Mouse (Mus musculus) CD8-positive naive resting alpha-beta T cell, adult 2 months (primary cell): ENCODE measurements around the gene Npm1.

Experiments used
- DNase-seq, 2 experiments: peaks; one replicate each; pipeline ENCODE4 v3.0.0; 2022; ENCODE audit warnings: low read depth in 2 of 2, low spot score in 2 of 2

Gene Npm1

DNA sequence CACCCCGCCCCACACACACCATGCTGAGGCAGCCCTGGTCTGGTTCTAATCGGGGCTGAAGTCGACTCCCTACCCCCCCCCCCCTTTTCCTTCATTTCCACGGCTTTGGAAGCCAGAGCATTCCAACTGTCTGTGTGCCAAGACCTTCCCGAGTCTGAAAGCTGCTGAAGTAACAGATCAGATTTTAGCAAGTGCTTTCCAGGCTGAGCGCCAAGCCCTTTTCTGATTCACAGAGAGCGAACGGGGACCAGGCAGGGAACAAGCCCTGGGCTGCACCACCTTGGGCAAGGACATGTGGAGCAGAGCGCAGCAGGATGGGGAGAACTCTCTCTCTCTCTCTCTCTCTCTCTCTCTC, 16.9 kb downstream of the Npm1 start:
- no peak for DNase-seq

DNA sequence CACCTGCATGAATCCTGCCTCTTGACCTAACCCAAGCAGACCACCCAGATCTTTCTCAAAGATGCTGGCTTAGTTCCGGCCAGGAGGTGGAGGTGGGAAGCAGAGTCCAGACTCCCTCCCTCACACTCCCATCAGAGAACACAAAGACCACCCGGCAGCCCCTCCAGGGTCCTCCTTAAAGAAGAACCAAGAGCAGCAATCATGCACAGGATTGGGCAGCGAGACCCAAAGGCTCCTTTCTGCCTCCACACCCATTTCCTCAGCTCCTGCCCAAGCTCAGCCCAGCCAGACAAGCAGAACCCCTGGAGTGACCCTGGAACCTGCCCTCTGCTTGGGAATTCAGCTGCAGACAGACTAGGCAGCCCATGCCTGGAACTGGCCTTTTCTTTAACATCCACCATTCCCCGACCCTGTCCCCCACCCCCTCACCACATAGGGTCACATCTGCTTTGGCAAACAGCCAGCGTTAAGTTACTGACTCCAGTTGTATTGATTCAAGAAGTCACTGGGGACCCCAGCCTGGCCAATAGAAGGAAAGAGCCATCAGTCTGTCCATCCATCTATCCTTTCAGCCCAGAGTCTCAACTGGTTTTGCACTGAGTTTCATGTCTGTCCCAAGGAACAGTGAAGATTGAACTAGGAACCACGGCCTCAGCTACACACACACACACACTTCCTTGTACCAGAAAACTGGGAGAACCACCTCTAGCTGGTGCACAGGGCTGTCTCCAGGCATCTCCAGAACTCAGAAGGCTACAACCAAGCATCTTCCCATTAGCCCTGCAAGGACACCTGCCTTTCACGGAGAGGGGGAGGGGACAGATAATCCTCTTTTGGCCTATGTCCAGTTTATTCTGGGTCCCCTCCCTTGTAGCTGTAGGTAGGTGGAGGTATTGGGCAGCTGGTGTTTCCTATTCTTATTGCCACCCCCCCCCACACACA, 17.5 kb downstream of the Npm1 start:
- DNase-seq = no peak

- no peak for DNase-seq
These were observed 19.1 kb downstream of the Npm1 start for GRCm38 (mm10) chr11:33143906-33144305.

DNA sequence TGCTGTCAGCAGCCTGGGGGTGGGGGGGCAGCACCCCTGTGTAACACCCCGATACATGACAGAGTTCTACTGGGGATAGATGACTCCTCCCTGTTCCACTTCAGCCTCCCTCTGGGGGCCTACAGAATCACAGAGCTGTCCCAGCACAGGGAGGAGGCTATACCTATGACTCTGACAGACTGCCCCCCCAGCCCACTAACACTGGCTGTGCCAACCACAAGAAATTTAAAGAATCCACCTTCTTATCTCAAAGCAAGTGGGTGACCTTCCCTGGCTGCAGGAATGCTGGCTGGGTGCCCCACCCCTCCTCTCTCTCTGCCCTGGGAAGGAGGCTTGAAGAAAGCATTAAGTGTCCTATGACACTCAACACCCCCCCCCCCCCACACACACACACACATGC, 20.2 kb downstream of the Npm1 start:
- no peak for DNase-seq

DNA sequence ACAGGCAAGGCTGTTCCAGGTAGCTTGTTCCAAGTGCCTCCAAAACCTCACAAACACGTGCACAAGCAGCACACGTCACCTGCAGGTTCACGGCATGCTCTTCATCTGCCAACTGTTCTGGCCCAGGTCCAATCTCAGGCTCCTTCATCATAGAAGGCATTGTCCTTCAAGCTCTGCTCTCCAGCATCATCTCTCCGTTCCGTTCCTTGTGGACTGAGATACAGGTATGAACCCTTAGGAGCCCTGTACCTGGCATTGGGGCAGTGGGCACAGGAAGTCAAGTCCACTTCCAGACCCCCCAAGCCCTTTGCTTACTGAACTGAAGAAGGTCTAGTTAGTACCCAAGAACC, 22.9 kb downstream of the Npm1 start:
- no peak for DNase-seq

DNA sequence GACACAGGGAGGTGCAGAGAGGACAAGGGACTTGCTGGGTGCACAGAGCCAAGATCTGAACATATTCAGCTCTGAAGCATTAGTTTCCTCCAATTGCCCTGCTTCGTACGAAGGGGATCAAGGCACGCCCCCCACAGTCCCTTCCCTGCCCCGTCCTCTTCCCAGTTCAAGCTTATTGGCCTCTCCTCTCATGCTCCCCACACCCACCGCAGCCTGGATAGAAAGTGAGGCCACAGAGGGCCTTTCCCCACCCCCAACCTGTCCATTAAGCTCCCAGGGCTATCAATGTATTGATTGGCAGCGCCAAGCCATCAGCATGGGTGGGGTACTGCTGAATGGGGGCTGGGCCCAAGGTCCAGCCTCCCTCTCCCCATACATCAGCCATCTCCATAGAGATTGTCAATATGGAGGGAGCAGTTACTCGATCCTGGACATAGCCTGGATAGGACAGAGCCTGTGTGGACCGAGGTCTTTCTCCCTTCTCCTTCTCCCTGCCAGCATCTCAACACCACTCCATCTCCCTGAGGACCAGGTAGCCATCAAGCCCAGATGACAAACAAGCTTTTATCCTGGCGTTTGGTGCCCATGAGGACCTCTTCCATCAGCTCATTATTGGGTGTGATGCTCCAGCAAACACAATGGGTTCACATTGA, 23.4 kb downstream of the Npm1 start:
- no peak for DNase-seq

DNA sequence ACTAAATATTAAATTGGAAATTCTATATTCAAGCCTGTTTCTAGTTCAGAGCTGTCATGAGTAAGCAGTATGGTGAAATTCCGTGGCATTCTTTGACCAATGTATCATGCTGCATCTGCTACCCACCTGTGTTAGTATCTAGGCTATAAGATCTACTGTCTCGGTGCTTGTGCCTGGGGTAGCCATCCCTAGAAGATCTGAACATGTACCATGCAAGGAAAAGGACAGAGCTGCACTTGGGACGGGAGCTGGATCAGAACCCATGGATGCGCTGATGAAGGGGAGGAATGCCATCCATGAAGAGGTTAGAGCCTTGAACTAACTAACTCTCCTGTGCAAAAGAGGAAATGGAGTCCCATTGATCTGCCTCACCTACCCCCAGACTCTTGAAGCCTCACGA, 24.3 kb downstream of the Npm1 start:
- no peak for DNase-seq

DNA sequence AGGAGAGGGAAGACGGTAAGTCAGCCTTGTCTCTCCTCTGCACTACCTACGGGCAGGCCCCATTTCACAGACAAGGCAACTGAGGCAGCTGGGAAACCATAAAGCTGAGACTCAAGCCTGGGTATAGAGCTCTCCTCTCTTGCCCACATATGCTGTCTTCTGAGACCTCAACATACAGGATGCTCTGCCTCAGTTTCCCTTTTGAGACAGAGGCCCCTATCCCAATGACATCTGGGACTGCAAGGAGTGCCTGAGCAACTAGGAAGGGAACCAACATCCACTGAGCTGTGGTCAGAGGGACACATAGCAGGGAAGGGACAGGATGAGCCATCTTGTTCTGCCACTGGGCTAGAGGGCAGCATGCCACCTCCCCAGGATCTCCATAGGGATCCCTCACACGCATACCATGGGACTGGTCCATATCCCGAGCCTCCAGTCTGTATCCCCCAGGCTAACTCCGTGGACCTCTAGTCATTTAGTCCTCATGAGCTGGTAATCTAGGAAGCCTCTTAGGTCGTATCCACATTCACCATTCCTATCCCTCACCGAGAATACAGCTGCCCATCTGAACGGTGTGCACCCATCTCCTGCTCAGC, 28.5 kb downstream of the Npm1 start:
- no peak for DNase-seq

- DNase-seq = no peak
These were observed 30.2 kb downstream of the Npm1 start for GRCm38 (mm10) chr11:33132619-33133338.

DNA sequence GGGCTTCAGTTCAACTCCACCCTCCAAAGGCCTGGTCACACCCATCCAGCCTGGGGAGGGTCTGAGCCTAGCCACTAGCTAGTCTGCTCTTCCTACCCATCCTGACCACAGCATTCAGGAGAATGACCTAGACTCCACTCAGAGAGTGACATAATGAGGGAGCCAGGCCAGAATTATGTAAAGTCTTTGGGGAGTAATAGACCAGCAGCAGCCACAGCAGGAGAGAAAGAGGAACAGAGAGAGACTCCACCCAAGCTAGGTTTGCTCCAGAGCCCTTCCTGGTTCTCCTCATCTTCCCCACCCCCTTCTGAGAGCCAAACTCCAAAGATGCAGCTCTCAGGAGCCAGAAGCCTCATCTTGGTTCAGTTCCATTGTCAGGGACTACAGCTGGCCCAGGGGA, 35.9 kb downstream of the Npm1 start:
- DNase-seq = no peak

- DNase-seq = no peak
These were observed 40.3 kb downstream of the Npm1 start for GRCm38 (mm10) chr11:33122575-33123268.

- no peak for DNase-seq
These were observed 43.5 kb downstream of the Npm1 start for GRCm38 (mm10) chr11:33119556-33119955.

DNA sequence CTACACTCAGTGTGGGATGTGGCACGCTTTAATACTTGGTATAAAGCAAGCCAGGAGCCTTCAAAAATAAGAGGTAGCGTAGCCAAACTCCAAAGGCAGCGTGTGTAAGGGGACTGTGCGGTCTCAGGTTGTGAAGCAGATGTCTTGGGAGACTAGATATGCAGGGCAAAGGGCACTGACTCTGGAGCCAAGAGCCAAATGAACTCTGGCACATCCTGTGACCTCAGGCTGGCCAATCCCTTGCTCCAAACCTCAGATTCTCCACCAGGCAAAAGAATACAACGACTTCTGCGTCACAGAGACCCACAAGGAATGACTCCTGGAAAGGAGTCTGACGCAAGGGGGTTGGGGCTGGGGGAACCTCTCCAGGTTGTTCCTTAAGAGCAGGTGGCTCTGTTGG, 43.9 kb downstream of the Npm1 start:
- no peak for DNase-seq

GRCm38 (mm10) chr11:33118480-33118879, 44.5 kb downstream of the Npm1 start:
- no peak for DNase-seq

- no peak for DNase-seq
These were observed 47.2 kb downstream of the Npm1 start for GRCm38 (mm10) chr11:33115796-33116195.

DNA sequence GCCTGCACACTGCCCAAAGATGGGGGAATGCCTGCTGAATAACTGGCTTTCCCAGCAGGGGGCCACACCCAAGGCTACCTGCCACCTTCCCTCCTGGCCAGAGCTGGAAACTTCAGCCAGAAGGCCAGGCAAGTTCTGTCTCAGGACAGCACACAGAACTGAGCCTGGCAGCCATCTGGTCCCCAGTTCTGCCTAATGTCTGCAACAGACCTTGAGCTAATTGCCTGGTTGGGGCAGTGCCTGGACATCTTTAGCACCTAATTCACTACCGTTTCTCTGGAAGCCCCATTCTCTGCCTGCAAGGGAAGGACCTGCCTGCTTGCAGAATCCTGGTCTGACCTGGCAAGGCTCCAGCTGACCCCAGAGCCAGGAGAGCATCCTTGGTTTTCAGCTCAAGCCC, 50.6 kb downstream of the Npm1 start:
- DNase-seq = no peak

- DNase-seq = no peak
These were observed 52.9 kb downstream of the Npm1 start for GRCm38 (mm10) chr11:33110111-33110510.

- no peak for DNase-seq
These were observed 55.5 kb downstream of the Npm1 start for GRCm38 (mm10) chr11:33107540-33107939.

- no peak for DNase-seq
These were observed 58.1 kb downstream of the Npm1 start for GRCm38 (mm10) chr11:33104911-33105316.

DNA sequence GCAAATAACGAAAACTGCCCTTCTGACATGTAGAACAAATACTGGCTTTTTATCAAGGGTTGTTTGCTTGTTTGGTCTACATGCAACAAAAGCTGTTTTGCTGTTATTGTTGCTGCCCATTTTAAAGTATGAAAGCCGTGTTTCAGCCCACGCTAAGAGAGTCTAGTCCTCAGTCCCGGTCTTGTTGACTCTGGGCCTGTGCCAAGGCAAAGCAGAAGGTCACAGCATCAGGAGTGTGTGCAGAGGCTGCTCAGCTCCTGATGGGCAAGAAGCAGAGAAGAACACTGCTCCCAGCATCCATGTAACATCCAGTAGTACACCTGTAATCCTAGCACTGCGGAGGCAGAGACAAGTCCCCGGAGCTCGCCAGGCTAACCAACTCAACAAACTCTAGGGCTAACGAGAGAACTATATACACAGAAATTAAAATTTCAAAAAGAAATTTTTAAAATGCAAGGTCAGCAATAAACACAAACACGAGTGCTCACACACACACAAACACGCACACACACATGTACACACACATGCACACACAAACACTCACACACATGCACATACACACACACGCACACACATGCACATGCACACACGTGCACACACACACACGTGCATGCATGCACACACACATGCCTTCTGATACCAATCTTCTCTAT, 59.6 kb downstream of the Npm1 start:
- no peak for DNase-seq
